In the genomic region with DNA sequence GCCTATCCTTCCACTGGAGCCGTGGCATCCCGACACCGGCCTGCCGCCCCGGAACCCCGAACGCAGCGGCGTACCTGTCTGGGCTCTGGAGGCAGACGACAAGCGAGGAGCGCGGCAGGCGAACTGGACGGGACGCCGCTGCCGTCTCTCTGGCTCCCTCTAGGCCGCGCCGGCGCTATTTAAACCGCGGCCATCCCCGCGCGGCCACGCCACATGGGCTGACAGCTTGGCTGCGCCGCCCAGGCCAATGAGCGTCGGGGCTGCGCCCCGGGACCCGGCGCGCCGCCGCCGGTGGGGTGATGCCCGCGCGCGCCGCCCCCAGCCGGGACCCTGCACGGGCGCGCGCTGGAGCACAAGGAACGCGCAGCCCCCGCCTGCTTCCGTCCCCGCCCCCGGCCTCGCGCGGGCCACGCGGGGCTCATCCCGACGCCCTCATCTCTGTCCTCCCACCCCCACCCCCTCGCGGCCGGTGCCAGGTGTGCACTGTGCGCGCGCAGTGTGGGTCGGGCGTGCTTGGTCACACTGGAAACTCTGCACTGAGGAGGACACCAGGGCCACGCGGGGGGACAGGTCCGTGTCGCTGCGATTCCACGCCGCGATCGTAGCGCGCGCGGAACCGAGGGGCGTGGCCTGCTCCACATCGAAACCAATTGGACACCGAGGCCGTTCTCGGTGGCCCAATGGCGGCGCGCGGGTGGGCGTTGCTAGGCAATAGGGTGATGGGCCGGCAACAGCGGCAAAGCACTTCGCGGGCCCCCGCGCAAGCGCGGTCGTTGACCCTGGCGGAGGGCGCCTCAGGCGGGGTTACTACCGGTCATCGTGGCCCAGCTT, we compare ENCODE assay signal across 8 mouse cellular contexts. TPM values are rescaled to one million over a fixed set of nuclear protein-coding genes. Genes with fewer than 3 reads are reported as not detected.
DNase-seq lines count a peak whose midpoint lies in the region; ATAC-seq and TF ChIP-seq lines count a peak whose summit lies in the region.

A gene (minus strand): TSS at position 592 of the 831 bp plus-strand sequence.

- peak within 1 kb of the TSS; percentile 75 to 97 (median 89) for H3K4me3 ChIP-seq in CH12.LX (replicated peaks in 1 of 3; ENCODE audit: low read depth in 2 of 3, low read length in 2 of 3, poor library complexity in 1 of 3)
- peak within 1 kb of the TSS; percentile 90 for H3K4me3 ChIP-seq in forebrain, embryonic 12.5 days (replicated peaks)
- peak within 1 kb of the TSS; percentile 62 for H3K4me3 ChIP-seq in heart, postnatal 0 days (ENCODE audit: low read depth, low read length)
- peak within 1 kb of the TSS; percentile 75 for H3K4me3 ChIP-seq in liver, embryonic 16.5 days (ENCODE audit: low read depth, low read length)
- peak within 1 kb of the TSS; percentile 92 for H3K4me3 ChIP-seq in neural tube, embryonic 13.5 days
- H3K4me3 ChIP-seq in testis, adult 2 months (ENCODE audit: control insufficient read depth, low read depth, low read length): peak within 1 kb of the TSS; percentile 83

- ATAC-seq in forebrain, embryonic 12.5 days (ENCODE audit: low FRiP score): peak; percentile 90
- ATAC-seq in heart, postnatal 0 days (ENCODE audit: insufficient read depth, low read depth): peak; percentile 89
- ATAC-seq in liver, embryonic 16.5 days (ENCODE audit: low read depth): peak; percentile 86
- peak; percentile 93 for ATAC-seq in neural tube, embryonic 13.5 days (ENCODE audit: low read depth)

- H3K36me3 ChIP-seq in CH12.LX (replicated peaks in 1 of 2; ENCODE audit: control insufficient read depth in 1 of 2, insufficient read depth in 1 of 2, low read length in 1 of 2): peaks cover 25 to 39% of the 10 kb centered on the region in 2 experiments
- H3K36me3 ChIP-seq in forebrain, embryonic 12.5 days (replicated peaks): peaks cover 32% of the 10 kb centered on the region
- peaks cover 14% of the 10 kb centered on the region for H3K36me3 ChIP-seq in heart, postnatal 0 days (replicated peaks; ENCODE audit: control insufficient read depth, insufficient read depth, low read length)
- H3K36me3 ChIP-seq in liver, embryonic 16.5 days (ENCODE audit: control insufficient read depth, insufficient read depth): peaks cover 10% of the 10 kb centered on the region
- H3K36me3 ChIP-seq in neural tube, embryonic 13.5 days: peaks cover 32% of the 10 kb centered on the region
- H3K36me3 ChIP-seq in testis, adult 2 months (ENCODE audit: control insufficient read depth, insufficient read depth, low read length): no peaks in the 10 kb centered on the region

- no peak; the same call in 1 of the 2 replicates for TF ChIP-seq EP300 in CH12.LX (IDR thresholded peaks at IDR 0.05; ENCODE audit: low read length)
- TF ChIP-seq EP300 in heart, postnatal 0 days (IDR thresholded peaks at IDR 0.05; ENCODE audit: low read depth): no peak; the same call in 1 of the 2 replicates

- H3K27me3 ChIP-seq in CH12.LX (replicated peaks): no peaks in the 10 kb centered on the region
- no peaks in the 10 kb centered on the region for H3K27me3 ChIP-seq in forebrain, embryonic 12.5 days
- no peaks in the 10 kb centered on the region for H3K27me3 ChIP-seq in heart, postnatal 0 days (ENCODE audit: control insufficient read depth, insufficient read depth, low read length)
- H3K27me3 ChIP-seq in liver, embryonic 16.5 days (ENCODE audit: control insufficient read depth, insufficient read depth, low read depth, low read length): no peaks in the 10 kb centered on the region
- no peaks in the 10 kb centered on the region for H3K27me3 ChIP-seq in neural tube, embryonic 13.5 days
- no peaks in the 10 kb centered on the region for H3K27me3 ChIP-seq in testis, adult 2 months (ENCODE audit: control insufficient read depth, insufficient read depth, low read length)

- TF ChIP-seq POLR2A in CH12.LX (IDR thresholded peaks at IDR 0.05; ENCODE audit: low read depth, low read length): peak; percentile 99
- TF ChIP-seq POLR2A in testis, adult 2 months (IDR thresholded peaks at IDR 0.05; ENCODE audit: control insufficient read depth, low read depth, low read length): peak; percentile 88

- H3K4me2 ChIP-seq in CH12.LX (ENCODE audit: insufficient read depth, low read depth, poor library complexity, severe bottlenecking): peak within 1 kb of the TSS; percentile 83
- H3K4me2 ChIP-seq in forebrain, embryonic 12.5 days: peak within 1 kb of the TSS; percentile 98
- peak within 1 kb of the TSS; percentile 77 for H3K4me2 ChIP-seq in heart, postnatal 0 days (ENCODE audit: low read depth, low read length)
- H3K4me2 ChIP-seq in liver, embryonic 16.5 days (ENCODE audit: low read depth, low read length): peak within 1 kb of the TSS; percentile 99
- H3K4me2 ChIP-seq in neural tube, embryonic 13.5 days: peak within 1 kb of the TSS; percentile 100

- H3K9ac ChIP-seq in CH12.LX (ENCODE audit: insufficient read depth, low read depth): peak within 1 kb of the TSS; percentile 80
- H3K9ac ChIP-seq in forebrain, embryonic 12.5 days: peak within 1 kb of the TSS; percentile 96
- H3K9ac ChIP-seq in heart, postnatal 0 days (replicated peaks; ENCODE audit: low read depth, low read length): peak within 1 kb of the TSS; percentile 69
- peak within 1 kb of the TSS; percentile 82 for H3K9ac ChIP-seq in liver, embryonic 16.5 days (ENCODE audit: low read depth, low read length)
- peak within 1 kb of the TSS; percentile 96 for H3K9ac ChIP-seq in neural tube, embryonic 13.5 days

- peak; percentile 0 for TF ChIP-seq RAD21 in CH12.LX (IDR thresholded peaks at IDR 0.05; ENCODE audit: low read depth, low read length)

- WGBS in forebrain, embryonic 12.5 days: under 1% methylated on average over 109 of the region's 109 CpGs
- WGBS in heart, postnatal 0 days: under 1% methylated on average over 97 of the region's 109 CpGs
- under 1% methylated on average over 102 of the region's 109 CpGs for WGBS in liver, embryonic 16.5 days (ENCODE audit: insufficient replicate concordance)
- WGBS in neural tube, embryonic 13.5 days: under 1% methylated on average over 96 of the region's 109 CpGs

- H3K27ac ChIP-seq in CH12.LX (ENCODE audit: insufficient read depth, low read depth): peak within 1 kb of the TSS; percentile 67
- H3K27ac ChIP-seq in forebrain, embryonic 12.5 days: peak within 1 kb of the TSS; percentile 99
- peak within 1 kb of the TSS; percentile 91 for H3K27ac ChIP-seq in heart, postnatal 0 days (ENCODE audit: low read depth)
- peak within 1 kb of the TSS; percentile 83 for H3K27ac ChIP-seq in liver, embryonic 16.5 days (ENCODE audit: low read length)
- peak within 1 kb of the TSS; percentile 99 for H3K27ac ChIP-seq in neural tube, embryonic 13.5 days (replicated peaks)
- H3K27ac ChIP-seq in testis, adult 2 months (ENCODE audit: control insufficient read depth, insufficient read depth, low read depth, low read length): peak within 1 kb of the TSS; percentile 97

- no peaks in the 10 kb centered on the region for H3K9me3 ChIP-seq in CH12.LX (replicated peaks; ENCODE audit: low read length)
- H3K9me3 ChIP-seq in forebrain, embryonic 12.5 days: no peaks in the 10 kb centered on the region
- H3K9me3 ChIP-seq in heart, postnatal 0 days (replicated peaks; ENCODE audit: control insufficient read depth, low read length): no peaks in the 10 kb centered on the region
- no peaks in the 10 kb centered on the region for H3K9me3 ChIP-seq in liver, embryonic 16.5 days (replicated peaks; ENCODE audit: control insufficient read depth, low read length)
- no peaks in the 10 kb centered on the region for H3K9me3 ChIP-seq in neural tube, embryonic 13.5 days

- H3K79me2 ChIP-seq in CH12.LX (replicated peaks; ENCODE audit: control insufficient read depth, extremely low read depth, insufficient read depth, poor library complexity, severe bottlenecking): peaks cover 33% of the 10 kb centered on the region

- peaks cover 26 to 50% of the 10 kb centered on the region in 2 experiments for H3K4me1 ChIP-seq in CH12.LX (ENCODE audit: control insufficient read depth in 1 of 2, insufficient read depth in 2 of 2)
- peaks cover 51% of the 10 kb centered on the region for H3K4me1 ChIP-seq in forebrain, embryonic 12.5 days
- peaks cover 38% of the 10 kb centered on the region for H3K4me1 ChIP-seq in heart, postnatal 0 days (ENCODE audit: control insufficient read depth, insufficient read depth)
- H3K4me1 ChIP-seq in liver, embryonic 16.5 days (ENCODE audit: control insufficient read depth, low read depth, low read length): peaks cover 31% of the 10 kb centered on the region
- H3K4me1 ChIP-seq in neural tube, embryonic 13.5 days (replicated peaks): peaks cover 50% of the 10 kb centered on the region
- H3K4me1 ChIP-seq in testis, adult 2 months (ENCODE audit: control insufficient read depth, insufficient read depth, low read length): peaks cover 18% of the 10 kb centered on the region

- dilution Hi-C loops in CH12.LX (cut with MboI; ENCODE audit: extremely low pct_ligation_motif_present, extremely low pct_unique_long_range_greater_than_20kb, low sequenced_read_pairs): no loop called here

- DNase-seq in CH12.LX (ENCODE audit: extremely low read depth): peak; percentile 95
- DNase-seq in c-Kit-positive CD71-positive TER-119-negative erythroid progenitor cells, embryonic 14.5 days (ENCODE audit: low read depth): peak; percentile 86
- DNase-seq in heart, postnatal 0 days (ENCODE audit: low spot score): peak; percentile 93
- peak; percentile 98 to 99 for DNase-seq in kidney, postnatal 4 days

- TF ChIP-seq CTCF in CH12.LX (conservative IDR thresholded peaks at IDR 0.05 in 1 of 2, IDR thresholded peaks at IDR 0.05 in 1 of 2; ENCODE audit: low read depth in 2 of 2, low read length in 2 of 2): peak in 1 of 2 experiments; percentile 67; a peak in 2 of 4 replicates
- TF ChIP-seq CTCF in heart, postnatal 0 days (IDR thresholded peaks at IDR 0.05; ENCODE audit: low read depth): peak; percentile 50
- no peak for TF ChIP-seq CTCF in testis, adult 2 months (IDR thresholded peaks at IDR 0.05; ENCODE audit: control insufficient read depth, insufficient read depth, insufficient replicate concordance, low read depth, low read length)

- in situ Hi-C loops in CH12.LX (cut with MboI; ENCODE audit: low pct_ligation_motif_present, low pct_unique_long_range_greater_than_20kb, low sequenced_read_pairs): loop anchor here (5.0 kb wide), 1 partner anchor 63 kb away; no protein-coding TSS in a partner anchor

TF ChIP-seq in CH12.LX, 34 proteins besides CTCF, POLR2A, EP300 and RAD21 (continues in another document):
- TF ChIP-seq MAX (IDR thresholded peaks at IDR 0.05; ENCODE audit: low read length) (peak; percentile 73), MYC (IDR thresholded peaks at IDR 0.05; ENCODE audit: low read depth, low read length) (0 out of 2 replicates have a peak, but pooled peaks have one; percentile 76)

RNA-seq across cellular contexts. Expression of the gene that starts here (rescaled TPM):
- 186 and 279 TPM in 2 replicates for total RNA-seq in CH12.LX (2012; rRNA removed)
- 109 and 116 TPM in 2 replicates for total RNA-seq in CH12.LX (2014; rRNA removed)
- polyA plus RNA-seq in CH12.LX (2012; ENCODE audit: insufficient read length, low read depth): 241 and 300 TPM in 2 replicates
- polyA plus RNA-seq in forebrain, embryonic 12.5 days (2016; fragmentation: Nextera tagmentation; extraction: Ambion mirVana): 118 and 139 TPM in 2 replicates
- total RNA-seq in heart, postnatal 0 days (2014; rRNA removed; ENCODE audit: low replicate concordance): 79.2 and 90.4 TPM in 2 replicates
- 10.8 and 14.1 TPM in 2 replicates for polyA plus RNA-seq in heart, postnatal 0 days (2015; fragmentation: Nextera tagmentation; extraction: Ambion mirVana)
- 20.3 and 24.2 TPM in 2 replicates for polyA plus RNA-seq in liver, embryonic 16.5 days (2015; fragmentation: Nextera tagmentation; extraction: Ambion mirVana)
- 63.8 and 67.4 TPM in 2 replicates for polyA plus RNA-seq in neural tube, embryonic 13.5 days (2015; fragmentation: Nextera tagmentation; extraction: Ambion mirVana)
- 71.2 and 72.1 TPM in 2 replicates for polyA plus RNA-seq in testis, adult 2 months (2012; rRNA removed)

Comparison
In these comparisons a context has a peak if more than half of its experiments do, and no peak if none do; other contexts are left out.
1. Peak in every context shown above with its lines: DNase-seq, ATAC-seq, H3K4me3 ChIP-seq and H3K27ac ChIP-seq.